Mouse (Mus musculus) thymus, postnatal 10 days (tissue): ENCODE data around the gene Bcl2l14.
A peak's percentile ranks its signal among the peaks of the same experiment; 100 is the strongest.

ENCODE experiments used
- DNase-seq, 2 experiments: peaks; one replicate each; pipeline ENCODE4 v3.0.0; 2021; ENCODE audit warnings: low spot score in 2 of 2

Gene Bcl2l14

GRCm38 (mm10) chr6:134443198-134443904, 47.2 kb downstream of the Bcl2l14 start:
- no peak for DNase-seq

DNA sequence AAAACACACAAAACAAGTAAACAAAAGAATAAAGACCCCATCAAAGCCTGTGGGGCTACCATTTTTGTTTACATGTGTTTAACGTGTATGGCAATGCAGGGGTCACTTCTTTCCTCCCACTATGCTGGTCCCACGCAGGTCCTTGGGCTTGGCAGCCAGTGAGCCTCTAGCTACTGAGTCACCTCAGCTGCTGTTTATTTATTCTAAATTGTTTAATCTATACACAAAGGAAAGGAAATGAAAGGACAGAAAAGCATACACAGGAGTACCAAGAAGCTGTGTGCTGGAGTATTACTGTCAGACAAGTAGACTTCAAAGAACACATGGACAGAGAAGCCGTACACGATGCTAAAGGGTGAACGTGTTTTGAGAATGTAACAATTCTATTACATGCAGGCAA, 47.8 kb downstream of the Bcl2l14 start:
- DNase-seq, result no peak

GRCm38 (mm10) chr6:134448451-134448850, 52.3 kb downstream of the Bcl2l14 start:
- DNase-seq, result no peak

DNA sequence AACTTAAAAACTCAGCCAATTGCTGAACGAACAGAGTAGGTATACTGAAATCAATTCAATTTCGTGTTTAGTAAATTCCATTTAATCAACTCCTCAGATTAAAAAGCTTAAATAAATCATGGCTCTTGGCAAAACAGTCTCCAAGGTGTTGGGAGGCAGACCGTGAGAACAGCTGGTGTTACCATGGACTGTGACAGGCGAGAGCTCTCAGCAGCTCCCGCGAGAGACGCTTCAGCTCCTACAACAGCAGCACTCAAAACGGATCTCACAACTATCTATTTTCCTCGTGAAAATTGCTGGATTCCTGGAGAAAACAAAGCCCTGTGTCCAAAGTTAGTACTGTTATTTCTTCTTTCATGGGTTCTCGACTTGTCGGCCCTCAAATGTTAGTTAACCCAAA, 53.8 kb downstream of the Bcl2l14 start:
- DNase-seq, result no peak

DNA sequence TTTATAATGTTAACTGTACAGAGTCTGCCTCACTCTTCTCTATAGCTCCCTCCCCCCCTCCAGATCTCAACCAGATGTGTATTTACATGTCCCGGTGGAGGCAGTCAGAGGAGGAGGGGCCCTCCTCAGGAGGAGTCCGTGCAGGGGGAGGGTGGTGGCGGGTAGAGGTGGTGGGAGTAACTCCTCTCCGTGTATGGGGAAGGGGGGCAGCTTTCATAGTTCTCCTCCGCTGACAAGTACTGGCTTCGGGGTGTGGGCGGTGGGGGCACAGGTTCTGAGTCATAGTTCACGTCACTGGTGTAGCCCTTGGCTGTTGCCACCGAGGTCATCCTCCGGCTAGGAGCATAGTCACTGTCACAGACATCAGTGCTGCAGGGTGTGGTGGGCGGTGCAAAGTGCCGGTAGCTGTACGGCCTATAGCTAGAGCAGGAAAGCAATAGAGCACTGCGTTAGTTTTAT, 54.6 kb downstream of the Bcl2l14 start:
- no peak for DNase-seq

DNA sequence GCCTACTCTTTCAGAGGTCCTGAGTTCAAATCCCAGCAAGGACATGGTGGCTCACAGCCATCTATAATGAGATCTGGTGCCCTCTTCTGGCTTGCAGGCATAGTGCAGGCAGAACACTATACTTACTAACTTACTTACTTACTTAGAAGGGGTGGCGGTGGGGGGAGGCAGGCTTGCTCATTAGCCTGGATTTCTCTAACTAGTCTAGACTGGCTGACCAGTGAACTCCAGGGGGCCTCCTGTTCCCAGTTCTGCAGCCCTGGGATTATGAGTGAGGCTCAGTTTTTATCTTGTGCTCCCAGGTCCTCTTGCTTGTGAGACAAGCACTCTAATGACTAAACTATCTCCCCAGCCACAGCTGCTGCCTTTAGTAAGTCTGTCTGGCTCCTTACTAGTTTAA, 58.0 kb downstream of the Bcl2l14 start:
- peak in 1 of 2 experiments; percentile 23 for DNase-seq

- no peak for DNase-seq
Measured at GRCm38 (mm10) chr6:134458376-134458775, 62.3 kb downstream of the Bcl2l14 start.

DNA sequence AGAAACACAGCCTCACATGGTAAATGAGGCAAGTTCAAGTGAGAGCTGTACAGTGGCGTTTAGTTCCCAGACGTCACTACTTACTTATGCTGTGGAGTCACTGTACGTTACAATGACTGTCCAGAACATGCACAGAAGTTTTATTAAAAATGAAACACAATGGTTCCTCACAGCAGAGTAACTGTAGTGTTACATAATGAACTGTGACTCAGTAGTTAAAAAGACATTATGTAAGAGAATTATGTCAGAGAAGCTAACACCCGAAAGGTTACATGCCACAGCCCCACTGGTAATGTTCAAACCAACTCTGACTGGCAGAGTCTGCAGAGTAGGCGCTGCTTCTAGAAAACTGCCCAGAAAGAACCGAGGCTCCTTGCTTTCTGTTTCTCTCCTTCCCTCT, 65.1 kb downstream of the Bcl2l14 start:
- DNase-seq, result no peak

- no peak for DNase-seq
Measured at GRCm38 (mm10) chr6:134466671-134467229, 70.6 kb downstream of the Bcl2l14 start.

DNA sequence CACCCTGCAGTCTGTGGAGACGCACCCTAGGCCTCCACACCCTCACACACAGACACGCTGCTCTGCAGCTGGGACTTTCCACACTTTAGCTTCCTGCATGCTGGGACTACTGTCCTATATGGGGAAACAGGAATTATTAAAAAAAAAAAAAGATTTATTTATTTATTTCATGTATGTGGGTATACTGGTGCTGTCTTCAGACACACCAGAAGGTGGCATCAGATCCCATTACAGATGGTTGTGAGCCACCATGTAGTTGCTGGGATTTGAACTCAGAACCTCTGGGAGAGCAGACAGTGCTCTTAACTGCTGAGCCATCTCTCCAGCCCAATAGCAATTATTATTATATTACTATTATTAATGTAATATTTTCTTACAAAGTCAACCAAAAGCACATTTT, 73.2 kb downstream of the Bcl2l14 start:
- no peak for DNase-seq

- DNase-seq, result no peak
Measured at GRCm38 (mm10) chr6:134470857-134471256, 74.7 kb downstream of the Bcl2l14 start.

GRCm38 (mm10) chr6:134473143-134473561, 77.0 kb downstream of the Bcl2l14 start:
- DNase-seq, result no peak

GRCm38 (mm10) chr6:134479481-134479880, 83.4 kb downstream of the Bcl2l14 start:
- DNase-seq, result no peak

DNA sequence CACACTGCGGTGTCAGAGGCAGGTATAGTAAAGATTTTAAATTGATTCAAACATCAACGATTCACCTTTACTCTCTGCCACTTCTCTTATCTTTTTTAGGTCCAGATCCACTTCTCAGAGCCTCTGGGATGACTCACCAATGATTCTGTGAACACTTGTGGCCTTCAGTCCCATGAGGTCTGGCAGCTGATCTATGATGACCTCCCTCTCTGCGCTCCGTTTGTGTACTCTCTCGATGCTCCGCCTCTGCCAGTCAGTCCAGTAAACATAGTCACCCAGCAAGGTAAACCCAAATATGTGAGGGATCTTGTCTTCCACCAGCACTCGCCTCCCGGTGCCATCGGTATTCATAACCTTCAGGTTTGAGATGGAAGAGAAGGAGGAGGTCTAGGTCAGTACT, 90.2 kb downstream of the Bcl2l14 start:
- no peak for DNase-seq
